Comparison of ENCODE assay signal across 14 mouse cellular contexts in the genomic region with DNA sequence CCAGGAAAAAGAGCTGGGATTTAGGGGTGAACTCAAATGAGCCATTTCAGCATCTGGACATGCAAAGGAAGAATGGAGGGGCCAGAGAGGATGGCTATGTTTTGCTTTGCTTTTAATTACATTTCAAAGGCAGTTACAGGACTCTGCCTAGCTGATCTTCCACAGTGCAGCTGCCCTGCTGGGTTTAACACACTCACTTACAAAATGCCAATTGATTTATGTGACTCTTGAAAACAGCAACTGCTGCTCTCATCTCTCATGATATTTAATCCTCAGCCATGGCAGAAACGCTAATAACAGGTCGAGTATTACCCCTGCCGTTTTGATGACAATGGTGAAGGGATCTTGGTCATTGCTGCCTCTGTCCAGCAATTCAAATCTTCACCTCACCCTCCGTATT.
"Had no signal": no experiment of that assay in that cellular context is flagged by ENCODE, and none has a peak within 500 bp of the region (broad histone marks: within the 10 kb centered on the region; RNA-seq: fewer than 3 reads in every experiment).

No protein-coding gene starts in this region.

- H3K9me3 ChIP-seq: kidney, embryonic 15.5 days; liver, embryonic 15.5 days; midbrain, embryonic 12.5 days had no signal

- H3K4me3 ChIP-seq: kidney, embryonic 15.5 days; left cerebral cortex, adult 2 months; liver, embryonic 15.5 days; megakaryocyte, embryonic 14.5 days; midbrain, embryonic 12.5 days had no signal

- DNase-seq: kidney, adult 2 months; kidney, postnatal 25 days; lung, embryonic 14.5 days; lung, postnatal 10 days; lung, postnatal 4 days; thymus, adult 18-20 months; thymus, postnatal 14 days had no signal

- H3K4me1 ChIP-seq: kidney, embryonic 15.5 days; liver, embryonic 15.5 days; megakaryocyte, embryonic 14.5 days; midbrain, embryonic 12.5 days had no signal

- H3K9ac ChIP-seq: kidney, embryonic 15.5 days; liver, embryonic 15.5 days; lung, embryonic 14.5 days; midbrain, embryonic 12.5 days had no signal

- H3K36me3 ChIP-seq: kidney, embryonic 15.5 days; liver, embryonic 15.5 days; midbrain, embryonic 12.5 days had no signal

- H3K27me3 ChIP-seq: kidney, embryonic 15.5 days; liver, embryonic 15.5 days; megakaryocyte, embryonic 14.5 days; midbrain, embryonic 12.5 days had no signal

- H3K4me2 ChIP-seq: kidney, embryonic 15.5 days; liver, embryonic 11.5 days; liver, embryonic 15.5 days; lung, embryonic 14.5 days; midbrain, embryonic 12.5 days had no signal

- H3K27ac ChIP-seq: kidney, embryonic 15.5 days; left cerebral cortex, adult 2 months; liver, embryonic 15.5 days; midbrain, embryonic 12.5 days had no signal

- ATAC-seq: midbrain, embryonic 16.5 days had no signal
